Mouse (Mus musculus) liver, embryonic 11.5 days (tissue): ENCODE measurements at regions not wholly inside any gene's neighbourhood (a gene's known extent, or its start where the extent isn't known, plus 50 kb on each side); places are given as distances from the start of the nearest gene placed in this dataset.
"Not testable (repeated sequence)": the region's sequence is repeated elsewhere in the genome, so short reads cannot be mapped to it uniquely, and the experiment has no call there.

ENCODE experiments used
- ATAC-seq: fragments of 200-750 bp; cut with Nextera tagmentation; replicated peaks from 2 replicates; pipeline ENCODE4 v1.8.0; 2017; ENCODE audit warnings: moderate number of reproducible peaks, mild to moderate bottlenecking, moderate TSS enrichment, moderate library complexity; ENCODE audit not compliant: low FRiP score
- DNase-seq: peaks from one replicate; pipeline ENCODE4 v3.0.0-alpha.2; 2017; ENCODE audit warnings: low spot score
- H3K27ac ChIP-seq: fragments of 300-500 bp; sonication (generic); 2 replicates; pipeline ENCODE4 v1.5.1; 2014; ENCODE audit warnings: mild to moderate bottlenecking, low read depth, low read length, control low read depth
- H3K27me3 ChIP-seq: fragments of 300-500 bp; sonication (generic); replicated peaks from 2 replicates; pipeline ENCODE4 v1.6.1; 2014; ENCODE audit warnings: low read length, mixed read lengths; ENCODE audit not compliant: control insufficient read depth, insufficient read depth
- H3K36me3 ChIP-seq: fragments of 300-500 bp; sonication (generic); 2 replicates; pipeline ENCODE4 v1.6.1; 2014; ENCODE audit warnings: mild to moderate bottlenecking, low read length, moderate library complexity, mixed read lengths; ENCODE audit not compliant: control insufficient read depth, insufficient read depth
- H3K4me1 ChIP-seq: fragments of 300-500 bp; sonication (generic); replicated peaks from 2 replicates; pipeline ENCODE4 v1.6.1; 2014; ENCODE audit warnings: low read length, mixed read lengths; ENCODE audit not compliant: control insufficient read depth, insufficient read depth
- H3K4me2 ChIP-seq: fragments of 300-500 bp; sonication (generic); 2 replicates; pipeline ENCODE4 v1.6.1; 2014; ENCODE audit warnings: mild to moderate bottlenecking, control low read depth, moderate library complexity
- H3K4me3 ChIP-seq: fragments of 300-500 bp; sonication (generic); 2 replicates; pipeline ENCODE4 v1.5.1; 2014; ENCODE audit warnings: low read depth, low read length, control low read depth
- H3K9ac ChIP-seq: fragments of 300-500 bp; sonication (generic); 2 replicates; pipeline ENCODE4 v1.6.1; 2014; ENCODE audit warnings: low read depth, low read length, control low read depth
- H3K9me3 ChIP-seq: fragments of 300-500 bp; sonication (generic); 2 replicates; pipeline ENCODE4 v1.6.1; 2016; ENCODE audit warnings: low read length, inconsistent platforms, mixed read lengths; ENCODE audit not compliant: control insufficient read depth
- WGBS: fragments of 180-500 bp; shearing (Covaris S2); extraction: QIAGEN DNeasy Blood & Tissue Kit; methylation state at CpG from one replicate; pipeline ENCODE4 v1.1.7; 2014; 5-methylcytosine and 5-hydroxymethylcytosine counted together

- H3K27me3 ChIP-seq, H3K4me3 ChIP-seq, H3K4me1 ChIP-seq, H3K4me2 ChIP-seq, H3K27ac ChIP-seq, DNase-seq, H3K36me3 ChIP-seq, H3K9ac ChIP-seq, H3K9me3 ChIP-seq, ATAC-seq: not testable (repeated sequence)
- WGBS: 66% methylated on average over 5 of the region's 5 CpGs
Measured at GRCm38 (mm10) chr16:12878326-12878725, 231.2 kb upstream of the Ercc4 start.

GRCm38 (mm10) chr16:12880011-12880410 is 229.5 kb upstream of the Ercc4 start:
- Histone ChIP-seq H3K27me3 (no peaks in the 10 kb centered on the region), H3K4me3 (no peak overlapping the region), H3K27ac (no peak overlapping the region), H3K36me3 (no peaks in the 10 kb centered on the region), H3K9ac (no peak overlapping the region), H3K9me3 (no peaks in the 10 kb centered on the region), H3K4me1 (no peaks in the 10 kb centered on the region), H3K4me2 (no peak overlapping the region)
- ATAC-seq: no peak
- no peak for DNase-seq
- WGBS: 83% methylated on average over 8 of the region's 8 CpGs

- H3K27ac ChIP-seq: no peak overlapping the region
- no peaks in the 10 kb centered on the region for H3K36me3 ChIP-seq
- no peak for ATAC-seq
- no peaks in the 10 kb centered on the region for H3K4me1 ChIP-seq
- no peak overlapping the region for H3K4me2 ChIP-seq
- no peaks in the 10 kb centered on the region for H3K27me3 ChIP-seq
- 87% methylated on average over 7 of the region's 7 CpGs for WGBS
- DNase-seq: no peak
- no peaks in the 10 kb centered on the region for H3K9me3 ChIP-seq
- H3K9ac ChIP-seq: no peak overlapping the region
- no peak overlapping the region for H3K4me3 ChIP-seq
Measured at GRCm38 (mm10) chr16:12880481-12880880, 229.0 kb upstream of the Ercc4 start.

- Histone ChIP-seq H3K27me3 (no peaks in the 10 kb centered on the region), H3K9ac (no peak overlapping the region), H3K9me3 (no peaks in the 10 kb centered on the region), H3K4me3 (no peak overlapping the region), H3K4me1 (no peaks in the 10 kb centered on the region), H3K4me2 (no peak overlapping the region), H3K36me3 (no peaks in the 10 kb centered on the region), H3K27ac (no peak overlapping the region)
- 35% methylated on average over 1 of the region's 1 CpGs for WGBS
- ATAC-seq: no peak
- no peak for DNase-seq
Measured at GRCm38 (mm10) chr16:12882690-12883089, 226.8 kb upstream of the Ercc4 start.

- ATAC-seq (no peak), DNase-seq (no peak)
- no peak overlapping the region for H3K27ac ChIP-seq
- WGBS: 22% methylated on average over 3 of the region's 3 CpGs
- H3K36me3 ChIP-seq: no peaks in the 10 kb centered on the region
- H3K4me2 ChIP-seq: no peak overlapping the region
- H3K4me3 ChIP-seq: no peak overlapping the region
- no peaks in the 10 kb centered on the region for H3K9me3 ChIP-seq
- no peaks in the 10 kb centered on the region for H3K4me1 ChIP-seq
- H3K27me3 ChIP-seq: no peaks in the 10 kb centered on the region
- no peak overlapping the region for H3K9ac ChIP-seq
Measured at GRCm38 (mm10) chr16:12884556-12884955, 224.9 kb upstream of the Ercc4 start.

- DNase-seq: no peak
- H3K4me1 ChIP-seq: no peaks in the 10 kb centered on the region
- H3K4me3 ChIP-seq: no peak overlapping the region
- H3K36me3 ChIP-seq: no peaks in the 10 kb centered on the region
- 80% methylated on average over 1 of the region's 1 CpGs for WGBS
- no peak overlapping the region for H3K4me2 ChIP-seq
- no peaks in the 10 kb centered on the region for H3K27me3 ChIP-seq
- ATAC-seq: no peak
- no peak overlapping the region for H3K27ac ChIP-seq
- H3K9ac ChIP-seq: no peak overlapping the region
- H3K9me3 ChIP-seq: no peaks in the 10 kb centered on the region
Measured at GRCm38 (mm10) chr16:12886127-12886526, 223.4 kb upstream of the Ercc4 start.

- Histone ChIP-seq H3K27me3 (no peaks in the 10 kb centered on the region), H3K4me3 (no peak overlapping the region), H3K36me3 (no peaks in the 10 kb centered on the region), H3K27ac (no peak overlapping the region), H3K4me1 (no peaks in the 10 kb centered on the region), H3K4me2 (no peak overlapping the region), H3K9me3 (no peaks in the 10 kb centered on the region), H3K9ac (no peak overlapping the region)
- ATAC-seq: no peak
- WGBS: 57% methylated on average over 2 of the region's 2 CpGs
- no peak for DNase-seq
Measured at GRCm38 (mm10) chr16:12887381-12887780, 222.1 kb upstream of the Ercc4 start.

- Histone ChIP-seq H3K27me3 (no peaks in the 10 kb centered on the region), H3K27ac (no peak overlapping the region), H3K4me3 (no peak overlapping the region), H3K4me1 (no peaks in the 10 kb centered on the region), H3K4me2 (no peak overlapping the region), H3K36me3 (no peaks in the 10 kb centered on the region), H3K9me3 (no peaks in the 10 kb centered on the region), H3K9ac (no peak overlapping the region)
- no peak for DNase-seq
- ATAC-seq: no peak
- WGBS: 78% methylated on average over 1 of the region's 1 CpGs
Measured at GRCm38 (mm10) chr16:12890094-12890493, 219.4 kb upstream of the Ercc4 start.

GRCm38 (mm10) chr16:12890545-12890944 is 218.9 kb upstream of the Ercc4 start:
- H3K27me3 ChIP-seq: no peaks in the 10 kb centered on the region
- no peak for DNase-seq
- H3K27ac ChIP-seq: no peak overlapping the region
- H3K4me2 ChIP-seq: no peak overlapping the region
- no peak overlapping the region for H3K4me3 ChIP-seq
- no peak overlapping the region for H3K9ac ChIP-seq
- H3K9me3 ChIP-seq: no peaks in the 10 kb centered on the region
- no peak for ATAC-seq
- no peaks in the 10 kb centered on the region for H3K36me3 ChIP-seq
- H3K4me1 ChIP-seq: no peaks in the 10 kb centered on the region
- WGBS: 56% methylated on average over 3 of the region's 3 CpGs
